8 mouse cellular contexts compared by ENCODE assay signal in the genomic region with DNA sequence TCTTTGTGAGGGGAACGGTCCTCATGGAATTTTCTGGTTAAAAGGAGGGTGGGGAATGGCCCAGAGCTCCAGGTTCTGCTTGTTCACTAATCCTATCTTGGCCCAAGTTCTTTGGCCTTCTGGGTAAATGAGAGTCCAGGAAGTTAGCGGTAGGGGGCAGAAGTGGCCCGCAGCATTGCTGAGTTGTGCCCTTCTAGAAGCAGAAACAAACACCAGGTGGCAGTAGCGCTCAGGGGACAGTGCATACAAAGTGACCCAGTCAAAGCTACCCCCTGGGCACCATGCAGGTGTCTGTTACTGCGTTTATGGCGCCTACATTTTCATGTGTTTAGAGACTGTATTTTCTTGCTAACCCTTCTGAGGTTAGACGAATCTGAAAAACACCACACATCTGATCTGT. TPM values are rescaled to one million over a fixed set of nuclear protein-coding genes. Genes with fewer than 3 reads are reported as not detected.
DNase-seq lines count a peak whose midpoint lies in the region; ATAC-seq and TF ChIP-seq lines count a peak whose summit lies in the region.

No protein-coding gene starts in this region.

- H3K27me3 ChIP-seq in ES-Bruce4 (ENCODE audit: control insufficient read depth, insufficient read depth, low read length, poor library complexity, severe bottlenecking): no peaks in the 10 kb centered on the region
- H3K27me3 ChIP-seq in forebrain, postnatal 0 days (ENCODE audit: insufficient read depth, low read length): no peaks in the 10 kb centered on the region; the same call in 1 of the 2 replicates
- no peaks in the 10 kb centered on the region for H3K27me3 ChIP-seq in lung, postnatal 0 days (replicated peaks; ENCODE audit: insufficient read depth, low read length)

- no peak overlapping the region for H3K4me3 ChIP-seq in ES-Bruce4 (ENCODE audit: low read depth, low read length)
- no peak overlapping the region for H3K4me3 ChIP-seq in forebrain, postnatal 0 days (ENCODE audit: low read depth, low read length)
- no peak overlapping the region for H3K4me3 ChIP-seq in lung, postnatal 0 days (ENCODE audit: low read depth, low read length)

- TF ChIP-seq EP300 in ES-Bruce4 (IDR thresholded peaks at IDR 0.05; ENCODE audit: insufficient read depth, low read depth, low read length): peak; percentile 43; the same call in 1 of the 2 replicates
- TF ChIP-seq EP300 in lung, postnatal 0 days (IDR thresholded peaks at IDR 0.05): no peak

- peak; percentile 82 for ATAC-seq in forebrain, postnatal 0 days
- ATAC-seq in hematopoietic stem cell, adult 5-6 weeks (replicated peaks in 1 of 2; ENCODE audit: insufficient read depth in 1 of 2, low FRiP score in 2 of 2, low TSS enrichment in 1 of 2, low read depth in 1 of 2, poor library complexity in 2 of 2, severe bottlenecking in 2 of 2): peak; percentile 46 to 54; a peak in 3 of 4 replicates
- peak; percentile 45 for ATAC-seq in lung, postnatal 0 days

- no peak overlapping the region for H3K27ac ChIP-seq in ES-Bruce4 (ENCODE audit: insufficient read depth, low read length)
- H3K27ac ChIP-seq in forebrain, postnatal 0 days (ENCODE audit: low read depth, low read length): no peak overlapping the region
- H3K27ac ChIP-seq in lung, postnatal 0 days (ENCODE audit: low read length): no peak overlapping the region

- DNase-seq in cerebellum, adult 11-12 months: peak; percentile 79
- DNase-seq in forebrain, postnatal 0 days: peak; percentile 84
- peak; percentile 62 to 86 for DNase-seq in layer of hippocampus, adult 8-10 months (ENCODE audit: low spot score in 2 of 2)
- DNase-seq in lung, postnatal 0 days (ENCODE audit: low spot score): peak; percentile 95
- DNase-seq in ovary, postnatal 36 days (ENCODE audit: low spot score): peak; percentile 84
- peak; percentile 68 to 88 for DNase-seq in thymus, postnatal 10 days (ENCODE audit: low spot score in 2 of 2)

- no peak for TF ChIP-seq POLR2A in ES-Bruce4 (IDR thresholded peaks at IDR 0.05; ENCODE audit: insufficient read depth, low read length)

- H3K36me3 ChIP-seq in ES-Bruce4 (ENCODE audit: control insufficient read depth, insufficient read depth, low read length, poor library complexity, severe bottlenecking): no peaks in the 10 kb centered on the region
- no peaks in the 10 kb centered on the region for H3K36me3 ChIP-seq in forebrain, postnatal 0 days (ENCODE audit: insufficient read depth)
- no peaks in the 10 kb centered on the region for H3K36me3 ChIP-seq in lung, postnatal 0 days (ENCODE audit: insufficient read depth, low read length)

- H3K9me3 ChIP-seq in ES-Bruce4 (replicated peaks; ENCODE audit: control insufficient read depth, insufficient read depth, low read length, poor library complexity, severe bottlenecking): no peaks in the 10 kb centered on the region
- H3K9me3 ChIP-seq in forebrain, postnatal 0 days (ENCODE audit: low read length): no peaks in the 10 kb centered on the region
- H3K9me3 ChIP-seq in lung, postnatal 0 days (ENCODE audit: low read length): no peaks in the 10 kb centered on the region

- 5% methylated on average over 7 of the region's 7 CpGs for WGBS in forebrain, postnatal 0 days
- WGBS in lung, postnatal 0 days: 5% methylated on average over 7 of the region's 7 CpGs

- H3K4me1 ChIP-seq in ES-Bruce4 (ENCODE audit: control insufficient read depth, insufficient read depth, low read length): peaks cover 2% of the 10 kb centered on the region
- H3K4me1 ChIP-seq in forebrain, postnatal 0 days (ENCODE audit: insufficient read depth): no peaks in the 10 kb centered on the region
- peaks cover 22% of the 10 kb centered on the region for H3K4me1 ChIP-seq in lung, postnatal 0 days (ENCODE audit: insufficient read depth, low read depth, low read length)

- no peak overlapping the region for H3K9ac ChIP-seq in ES-Bruce4 (ENCODE audit: low read depth, poor library complexity, severe bottlenecking)
- H3K9ac ChIP-seq in forebrain, postnatal 0 days: no peak overlapping the region
- H3K9ac ChIP-seq in lung, postnatal 0 days (replicated peaks; ENCODE audit: low read depth): no peak overlapping the region

- no peak overlapping the region for H3K4me2 ChIP-seq in forebrain, postnatal 0 days (ENCODE audit: low read depth)
- H3K4me2 ChIP-seq in lung, postnatal 0 days (replicated peaks; ENCODE audit: low read depth, low read length): no peak overlapping the region

- peak; percentile 100 for TF ChIP-seq CTCF in ES-Bruce4 (IDR thresholded peaks at IDR 0.05; ENCODE audit: low read depth, low read length)
- peak; percentile 94 for TF ChIP-seq CTCF in forebrain, postnatal 0 days (IDR thresholded peaks at IDR 0.05; ENCODE audit: low read depth)
- peak; percentile 100 for TF ChIP-seq CTCF in lung, postnatal 0 days (IDR thresholded peaks at IDR 0.05)

RNA-seq across cellular contexts. Expression of gene Cfap45, which starts 8.1 kb away (rescaled TPM):
- polyA plus RNA-seq in ES-Bruce4 (2011; ENCODE audit: insufficient read depth, insufficient read length, low read depth, missing spikeins): 2.1 and 2.3 TPM in 2 replicates
- total RNA-seq in forebrain, postnatal 0 days (2014; rRNA removed): 3.0 and 5.1 TPM in 2 replicates
- polyA plus RNA-seq in forebrain, postnatal 0 days (2015; fragmentation: Nextera tagmentation; extraction: Ambion mirVana): 3.9 and 5.5 TPM in 2 replicates
- 1.2 and 2.9 TPM in 2 replicates for total RNA-seq in hematopoietic stem cell, adult 5-6 weeks (2017)
- 1 to 10 TPM; 4.7 to 7.4 (median 5.6) TPM for total RNA-seq in layer of hippocampus, adult 8-10 months (2022)
- 12.2 and 13.1 TPM in 2 replicates for polyA plus RNA-seq in lung, postnatal 0 days (2015; fragmentation: Nextera tagmentation; extraction: Ambion mirVana)

RNA-seq across cellular contexts. Expression of gene Vsig8, which starts 27.0 kb away (rescaled TPM):
- polyA plus RNA-seq in ES-Bruce4 (2011; ENCODE audit: insufficient read depth, insufficient read length, low read depth, missing spikeins): 0.37 TPM in 1 of 2 replicates, not detected in the other
- total RNA-seq in forebrain, postnatal 0 days (2014; rRNA removed): 0.71 and 1.0 TPM in 2 replicates
- 0.45 and 0.67 TPM in 2 replicates for polyA plus RNA-seq in forebrain, postnatal 0 days (2015; fragmentation: Nextera tagmentation; extraction: Ambion mirVana)
- not detected in 2 replicates for total RNA-seq in hematopoietic stem cell, adult 5-6 weeks (2017)
- total RNA-seq in layer of hippocampus, adult 8-10 months (2022): under 1 TPM in 3 of 4 experiments, not detected in 1; 0.56 to 0.71 (median 0.64) TPM
- polyA plus RNA-seq in lung, postnatal 0 days (2015; fragmentation: Nextera tagmentation; extraction: Ambion mirVana): 0.39 and 0.44 TPM in 2 replicates

RNA-seq across cellular contexts. Expression of gene Tagln2, which starts 28.9 kb away (rescaled TPM):
- 269 and 312 TPM in 2 replicates for polyA plus RNA-seq in ES-Bruce4 (2011; ENCODE audit: insufficient read depth, insufficient read length, low read depth, missing spikeins)
- total RNA-seq in forebrain, postnatal 0 days (2014; rRNA removed): 31.5 and 33.8 TPM in 2 replicates
- 42.8 and 48.5 TPM in 2 replicates for polyA plus RNA-seq in forebrain, postnatal 0 days (2015; fragmentation: Nextera tagmentation; extraction: Ambion mirVana)
- total RNA-seq in hematopoietic stem cell, adult 5-6 weeks (2017): 251 and 258 TPM in 2 replicates
- total RNA-seq in layer of hippocampus, adult 8-10 months (2022): 10 to 100 TPM; 11.7 to 21.0 (median 16.7) TPM
- 739 and 823 TPM in 2 replicates for polyA plus RNA-seq in lung, postnatal 0 days (2015; fragmentation: Nextera tagmentation; extraction: Ambion mirVana)

RNA-seq across cellular contexts. Expression of gene Igsf9, which starts 47.1 kb away (rescaled TPM):
- polyA plus RNA-seq in ES-Bruce4 (2011; ENCODE audit: insufficient read depth, insufficient read length, low read depth, missing spikeins): 40.5 and 40.6 TPM in 2 replicates
- total RNA-seq in forebrain, postnatal 0 days (2014; rRNA removed): 35.3 and 36.2 TPM in 2 replicates
- polyA plus RNA-seq in forebrain, postnatal 0 days (2015; fragmentation: Nextera tagmentation; extraction: Ambion mirVana): 13.3 and 25.6 TPM in 2 replicates
- total RNA-seq in hematopoietic stem cell, adult 5-6 weeks (2017): 1.1 and 1.9 TPM in 2 replicates
- total RNA-seq in layer of hippocampus, adult 8-10 months (2022): 1 to 10 TPM; 4.1 to 6.6 (median 5.3) TPM
- 1.1 and 1.3 TPM in 2 replicates for polyA plus RNA-seq in lung, postnatal 0 days (2015; fragmentation: Nextera tagmentation; extraction: Ambion mirVana)

RNA-seq across cellular contexts. Expression of gene Slamf9, which starts 53.5 kb away (rescaled TPM):
- 0.46 and 0.85 TPM in 2 replicates for polyA plus RNA-seq in ES-Bruce4 (2011; ENCODE audit: insufficient read depth, insufficient read length, low read depth, missing spikeins)
- 0.15 and 0.43 TPM in 2 replicates for total RNA-seq in forebrain, postnatal 0 days (2014; rRNA removed)
- polyA plus RNA-seq in forebrain, postnatal 0 days (2015; fragmentation: Nextera tagmentation; extraction: Ambion mirVana): 0.21 and 0.30 TPM in 2 replicates
- total RNA-seq in hematopoietic stem cell, adult 5-6 weeks (2017): not detected in 2 replicates
- total RNA-seq in layer of hippocampus, adult 8-10 months (2022): 1 to 10 TPM in 2 of 4 experiments, not detected in 2; 7.5 to 8.6 TPM
- polyA plus RNA-seq in lung, postnatal 0 days (2015; fragmentation: Nextera tagmentation; extraction: Ambion mirVana): 4.7 and 5.3 TPM in 2 replicates
